Mouse (Mus musculus) urinary bladder, adult 2 months (tissue): ENCODE measurements around the gene Prc1. TPM values are rescaled to one million over a fixed set of nuclear protein-coding genes. Genes with fewer than 3 reads are reported as not detected.

Source experiments
- DNase-seq: peaks from one replicate; pipeline ENCODE4 v3.0.0; 2022; ENCODE audit warnings: low spot score
- polyA plus RNA-seq: library from polyadenylated mRNA; depleted of rRNA; stranded (reverse); fragments of >200 nt; gene quantifications from 2 replicates; pipeline ENCODE4 v1.2.3, GENCODE M21; 2012; rRNA removed

The Prc1 gene
- polyA plus RNA-seq, result 5.0 and 5.7 TPM in 2 replicates

GRCm38 (mm10) chr7:80294062-80294763, at the start of gene Prc1:
Gene Prc1, plus strand, starts transcription at chr7:80294450.
- peak; percentile 97 for DNase-seq

GRCm38 (mm10) chr7:80244851-80245250, 49.4 kb upstream of the Prc1 start:
- DNase-seq, result no peak

GRCm38 (mm10) chr7:80246148-80246721, 48.0 kb upstream of the Prc1 start, which contains the start of gene Ttll13:
Gene Ttll13, plus strand, starts transcription at chr7:80246376.
- peak; percentile 74 for DNase-seq

GRCm38 (mm10) chr7:80246859-80247258, 47.4 kb upstream of the Prc1 start:
- DNase-seq, result no peak

- DNase-seq, result no peak
Observed at GRCm38 (mm10) chr7:80252437-80252836, 41.8 kb upstream of the Prc1 start.

GRCm38 (mm10) chr7:80252886-80253285, 41.4 kb upstream of the Prc1 start:
- DNase-seq, result no peak

GRCm38 (mm10) chr7:80255981-80256380, 38.3 kb upstream of the Prc1 start:
- DNase-seq, result no peak

GRCm38 (mm10) chr7:80257706-80258105, 36.5 kb upstream of the Prc1 start:
- DNase-seq, result no peak

GRCm38 (mm10) chr7:80260625-80261371, 33.5 kb upstream of the Prc1 start, which contains the start of gene Ngrn:
Gene Ngrn, plus strand, starts transcription at chr7:80261215.
- peak; percentile 63 for DNase-seq

- no peak for DNase-seq
Observed at GRCm38 (mm10) chr7:80261372-80261990, 32.8 kb upstream of the Prc1 start.

GRCm38 (mm10) chr7:80264606-80265005, 29.6 kb upstream of the Prc1 start:
- DNase-seq, result no peak

GRCm38 (mm10) chr7:80267764-80268163, 26.5 kb upstream of the Prc1 start:
- no peak for DNase-seq

GRCm38 (mm10) chr7:80268897-80269750, 25.1 kb upstream of the Prc1 start, which contains the start of gene Vps33b:
Gene Vps33b, plus strand, starts transcription at chr7:80269649.
- peak; percentile 90 for DNase-seq

- no peak for DNase-seq
Observed at GRCm38 (mm10) chr7:80269751-80270255, 24.4 kb upstream of the Prc1 start.

- DNase-seq, result no peak
Observed at GRCm38 (mm10) chr7:80273456-80273855, 20.8 kb upstream of the Prc1 start.

- no peak for DNase-seq
Observed at GRCm38 (mm10) chr7:80276374-80276773, 17.9 kb upstream of the Prc1 start.

- no peak for DNase-seq
Observed at GRCm38 (mm10) chr7:80280032-80280431, 14.2 kb upstream of the Prc1 start.

GRCm38 (mm10) chr7:80280998-80281397, 13.3 kb upstream of the Prc1 start:
- DNase-seq, result no peak

- no peak for DNase-seq
Observed at GRCm38 (mm10) chr7:80281646-80282045, 12.6 kb upstream of the Prc1 start.

- no peak for DNase-seq
Observed at GRCm38 (mm10) chr7:80283226-80283918, 10.9 kb upstream of the Prc1 start.
